Mouse (Mus musculus) kidney, adult 2 months (tissue): Measurements from ENCODE around the gene Prkrip1.

Experiments used
- CTCF ChIP-seq: fragments of 200-500 bp; conservative IDR thresholded peaks from 2 replicates; pipeline ENCODE4 v1.5.1; 2011; ENCODE audit warnings: low read depth, mild to moderate bottlenecking, control low read depth, low read length, moderate library complexity, mixed read lengths; ENCODE audit not compliant: insufficient read depth, insufficient read length
- POLR2A ChIP-seq: fragments of 200-500 bp; IDR thresholded peaks from one replicate; pipeline ENCODE4 v1.6.1; 2011; ENCODE audit warnings: low read depth, low read length, control low read depth

- TF ChIP-seq CTCF: no peak
- no peak for TF ChIP-seq POLR2A
These were observed 11.8 kb upstream of the Prkrip1 start for GRCm38 (mm10) chr5:136210549-136210948.
